Mouse (Mus musculus): ENCODE data around the gene Fam71a.

Fam71a gene

DNA sequence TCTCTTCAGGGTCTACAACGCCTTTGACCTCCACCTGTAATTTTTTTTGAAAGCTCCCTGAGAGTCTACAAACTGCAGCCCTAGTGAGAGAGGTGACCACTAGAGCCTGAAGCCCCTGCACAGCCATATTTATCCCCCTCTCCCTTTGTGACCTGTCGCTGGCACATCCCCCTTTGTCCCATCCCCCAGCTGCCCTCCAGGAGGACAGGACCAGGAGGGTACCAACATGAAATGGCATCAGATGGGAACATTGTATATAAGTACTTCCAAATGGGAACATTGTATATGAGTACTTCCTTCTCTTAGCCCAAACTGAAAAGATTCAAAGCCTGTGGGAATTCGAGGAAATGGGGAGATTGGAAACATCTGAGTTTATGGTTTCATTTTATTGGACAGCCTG is at the start of gene Fam71a:
Gene Fam71a, minus strand, starts transcription at position 101 of the 400 bp plus-strand sequence.
- CTCF ChIA-PET = no interaction called here

DNA sequence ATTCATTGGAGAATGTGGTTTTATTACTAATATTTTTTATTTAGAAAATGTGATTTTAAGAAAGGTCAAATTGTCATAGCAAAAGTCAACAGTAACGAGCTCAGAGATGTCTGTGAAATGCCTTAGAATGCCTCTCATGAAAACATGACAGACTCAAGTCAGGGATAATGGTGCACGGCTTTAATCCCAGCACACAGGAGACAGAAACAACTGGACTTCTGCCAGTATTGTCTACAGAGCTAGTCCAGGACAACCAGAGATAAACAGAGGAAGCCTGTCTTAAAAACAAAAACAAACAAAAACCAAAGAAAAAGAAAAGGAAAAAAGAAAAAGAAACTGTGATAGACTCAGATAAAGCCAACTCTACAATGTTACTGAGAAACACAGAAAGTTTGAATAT is 46.5 kb upstream of the Fam71a start:
- CTCF ChIA-PET = interaction anchor here (0.8 kb wide), 1 partner anchor 9 kb away, joined by 3 read pairs; no protein-coding TSS in a partner anchor

DNA sequence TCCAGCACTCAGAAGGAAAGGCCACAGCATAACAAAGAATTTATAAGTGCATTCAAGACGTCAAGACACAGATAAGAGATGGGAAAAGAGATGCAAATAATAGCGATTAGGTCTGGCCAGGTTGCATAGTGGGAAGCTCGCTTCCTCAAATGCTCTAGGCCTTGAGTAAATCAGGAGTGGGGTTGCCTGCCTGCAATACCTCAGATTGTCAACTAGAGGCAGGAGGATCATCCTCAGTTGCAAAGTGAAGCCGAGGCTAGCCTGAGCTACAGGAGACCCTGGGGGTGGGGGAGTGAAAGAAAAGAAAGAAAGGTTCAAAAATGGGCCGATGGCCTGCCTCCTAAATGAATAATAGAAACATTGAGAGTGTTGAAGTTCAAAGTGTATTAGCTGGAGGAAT is 41.2 kb upstream of the Fam71a start:
- CTCF ChIA-PET = no interaction called here

DNA sequence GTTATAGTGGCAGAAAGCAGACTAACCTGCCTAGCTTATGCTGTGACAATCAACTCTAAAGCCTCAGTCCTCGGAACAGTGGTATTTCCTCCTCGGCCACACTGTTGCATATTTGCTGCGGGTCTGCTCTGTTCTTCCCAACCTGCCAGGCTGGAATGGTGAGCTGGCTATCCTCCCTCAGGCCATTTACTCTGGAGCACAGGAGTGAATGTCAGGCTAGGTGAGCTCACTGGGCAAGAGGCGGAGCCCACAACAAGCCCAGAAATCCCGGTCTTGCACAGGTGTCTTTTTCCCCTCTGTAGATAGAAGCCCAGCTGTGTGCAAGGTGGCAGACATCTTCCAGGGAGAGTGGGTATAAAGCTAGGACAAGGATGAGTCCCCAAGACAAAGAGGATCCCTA is 40.3 kb upstream of the Fam71a start:
- CTCF ChIA-PET = no interaction called here

DNA sequence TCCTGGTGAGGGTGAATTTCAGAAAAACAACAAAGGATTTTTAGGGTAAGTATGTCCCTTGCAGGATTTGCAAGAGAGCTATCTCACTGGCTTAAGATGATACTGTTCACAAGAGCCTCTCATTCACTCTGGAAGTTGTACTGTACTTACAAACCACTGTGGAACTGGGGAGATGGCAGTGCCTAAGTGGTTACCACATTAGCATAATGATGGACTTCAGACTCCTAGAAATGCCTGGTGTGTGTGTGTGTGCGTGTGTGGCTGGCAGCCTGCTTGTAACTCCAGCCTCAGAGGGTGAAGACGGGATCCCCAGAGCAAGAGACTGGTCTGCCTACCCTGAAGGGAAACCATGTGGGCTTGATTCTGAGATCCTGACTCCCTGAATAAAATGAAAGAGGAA is 38.9 kb upstream of the Fam71a start:
- CTCF ChIA-PET = no interaction called here

DNA sequence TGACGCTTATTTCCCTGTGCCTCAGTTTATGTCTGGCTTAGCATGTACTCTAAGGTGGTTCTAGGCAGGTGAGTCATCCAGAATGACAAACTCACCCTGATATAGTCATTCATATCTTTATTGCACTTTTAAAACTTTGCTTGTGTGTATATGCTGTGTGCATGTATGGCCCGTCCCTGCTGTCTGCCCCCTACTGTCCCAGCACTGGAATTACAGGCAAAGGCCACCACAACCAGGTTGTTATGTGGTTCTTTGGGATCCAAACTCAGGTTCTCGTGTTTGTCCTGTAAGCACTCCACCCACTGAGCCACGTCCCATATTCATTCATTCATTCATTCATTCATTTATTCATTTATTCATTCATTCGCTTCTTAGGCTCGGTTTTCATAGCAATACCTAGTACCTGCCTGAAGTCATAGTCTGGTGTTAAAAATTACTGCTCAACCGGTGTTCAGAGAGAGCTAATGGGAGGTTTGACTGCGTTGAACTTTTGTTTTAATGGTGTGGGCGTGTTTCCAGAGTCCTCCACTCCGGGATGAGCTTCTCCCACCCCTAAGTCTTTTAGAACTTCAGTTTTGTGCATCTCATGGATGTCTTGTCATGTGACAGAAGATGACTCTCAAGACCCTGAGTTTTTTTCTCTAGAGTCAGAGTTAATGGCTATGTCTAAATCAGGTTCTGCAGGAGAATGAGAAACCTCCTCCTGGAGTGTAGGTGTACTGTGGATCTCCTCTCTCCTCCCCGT is 37.8 kb upstream of the Fam71a start:
- CTCF ChIA-PET = interaction anchor here (0.6 kb wide), 1 partner anchor 9 kb away, joined by 3 read pairs; no protein-coding TSS in a partner anchor

DNA sequence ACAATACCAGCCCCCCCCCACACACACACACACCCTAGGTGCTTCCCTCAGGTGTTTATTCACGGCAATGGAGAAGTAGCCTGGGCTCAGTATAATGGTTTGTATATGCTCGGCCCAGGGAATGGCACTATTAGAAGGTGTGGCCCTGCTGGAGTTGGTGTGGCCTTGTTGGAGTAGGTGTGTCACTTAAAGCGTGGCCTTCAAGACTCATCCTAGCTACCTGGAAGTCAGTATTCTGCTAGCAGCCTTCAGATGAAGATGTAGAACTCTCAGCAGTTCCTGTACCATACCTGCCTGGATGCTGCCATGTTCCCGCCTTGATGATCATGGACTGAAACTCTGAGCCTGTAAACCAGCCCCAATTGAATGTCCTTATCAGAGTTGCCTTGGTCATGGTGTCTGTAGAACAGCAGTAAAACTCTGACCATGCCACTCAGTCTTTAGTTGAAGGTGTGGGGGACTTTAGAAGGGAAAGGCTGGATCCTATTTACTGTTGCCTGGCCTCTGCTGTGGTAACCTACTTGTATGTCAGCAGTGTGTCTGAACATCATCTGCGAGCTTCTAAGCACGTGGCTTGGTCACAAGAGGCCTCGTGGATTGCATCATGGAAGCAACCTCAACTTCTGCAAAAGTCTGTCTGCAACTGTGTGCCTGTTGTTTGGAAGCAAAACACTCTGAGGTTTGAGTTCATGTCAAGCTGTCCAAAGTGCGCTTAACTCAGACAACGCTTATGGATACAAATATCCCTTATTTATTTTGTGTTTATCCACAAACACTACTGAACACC is 36.4 kb upstream of the Fam71a start:
- CTCF ChIA-PET = no interaction called here

DNA sequence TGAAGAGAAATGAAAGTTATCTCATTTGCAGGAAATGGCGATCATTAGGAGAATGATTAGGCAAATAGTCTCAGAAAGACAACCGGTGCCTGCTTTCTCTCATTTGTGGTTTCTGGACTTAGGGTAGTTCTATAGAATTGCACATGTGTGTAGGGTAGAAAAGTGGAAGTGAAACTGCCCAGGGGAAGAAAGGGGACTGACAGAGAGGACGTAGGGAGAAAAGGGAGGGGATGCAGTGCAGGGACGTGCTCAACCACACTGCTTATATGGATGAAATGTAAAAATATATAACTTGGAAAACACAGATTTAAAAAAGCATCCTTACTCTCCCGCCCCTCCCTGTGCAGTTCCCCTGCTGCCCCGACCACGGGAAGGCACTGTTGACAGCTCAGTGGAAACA is 33.3 kb upstream of the Fam71a start:
- CTCF ChIA-PET = interaction anchor here (1.0 kb wide), 1 partner anchor 18 kb away, joined by 3 read pairs; no protein-coding TSS in a partner anchor

DNA sequence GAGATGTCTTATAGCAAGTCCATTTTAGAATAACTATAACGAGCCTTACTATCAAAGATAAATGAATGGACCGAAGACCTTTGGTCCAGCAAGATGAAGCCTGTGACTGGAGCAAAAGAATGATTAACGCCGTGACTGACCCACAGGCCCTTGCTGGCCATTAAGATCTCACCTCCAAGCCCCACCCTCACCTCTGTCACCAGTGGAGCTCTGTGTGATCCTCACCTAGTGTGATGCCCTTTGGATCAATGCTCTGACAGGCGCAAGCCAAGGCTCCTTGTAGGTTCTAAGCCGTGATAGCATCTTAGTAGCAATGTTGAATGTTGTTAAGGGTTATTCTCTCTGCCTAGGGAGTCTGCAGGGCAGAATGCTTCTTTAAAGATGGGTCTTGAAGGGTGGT is 31.4 kb upstream of the Fam71a start:
- CTCF ChIA-PET = interaction anchor here (0.6 kb wide), 1 partner anchor 1594 kb away, joined by 10 read pairs; no protein-coding TSS in a partner anchor

DNA sequence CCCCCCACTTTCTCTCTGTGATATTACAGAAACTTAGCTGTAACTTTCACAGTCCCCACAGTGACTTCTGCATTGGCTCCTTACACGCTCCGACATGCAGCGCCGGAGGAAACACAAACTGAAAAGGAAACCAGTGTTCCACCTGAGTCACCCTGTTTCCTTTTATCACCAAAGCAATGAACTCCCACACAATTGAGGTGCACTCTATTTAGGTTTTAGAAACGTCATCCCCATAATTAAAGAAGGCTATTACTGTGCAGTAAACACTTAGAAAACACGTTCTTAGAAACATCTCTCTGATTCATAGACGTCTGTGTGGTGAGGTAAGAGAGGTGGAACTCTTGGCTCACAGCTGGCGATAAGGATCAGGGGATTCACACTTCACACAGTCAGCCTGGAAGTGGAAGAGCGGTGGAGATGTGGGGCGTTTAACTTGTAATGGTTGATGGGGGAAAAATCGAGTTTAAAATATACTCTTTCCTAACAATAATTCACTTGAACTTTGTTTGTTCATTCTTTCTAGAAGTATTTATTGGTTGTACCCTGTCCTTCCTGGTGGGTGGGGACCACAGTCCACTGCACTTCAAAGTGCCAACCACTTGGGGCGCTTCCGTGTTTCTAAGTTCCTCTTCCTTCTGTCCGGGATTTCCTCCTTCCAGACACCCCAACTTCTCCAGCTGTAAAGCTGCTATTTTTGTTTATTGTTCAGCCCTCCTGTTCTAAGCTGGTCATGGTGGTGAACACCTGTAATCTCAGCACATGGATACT is 29.2 kb upstream of the Fam71a start:
- CTCF ChIA-PET = interaction anchor here (0.5 kb wide), 1 partner anchor 12 kb away, joined by 5 read pairs; no protein-coding TSS in a partner anchor

DNA sequence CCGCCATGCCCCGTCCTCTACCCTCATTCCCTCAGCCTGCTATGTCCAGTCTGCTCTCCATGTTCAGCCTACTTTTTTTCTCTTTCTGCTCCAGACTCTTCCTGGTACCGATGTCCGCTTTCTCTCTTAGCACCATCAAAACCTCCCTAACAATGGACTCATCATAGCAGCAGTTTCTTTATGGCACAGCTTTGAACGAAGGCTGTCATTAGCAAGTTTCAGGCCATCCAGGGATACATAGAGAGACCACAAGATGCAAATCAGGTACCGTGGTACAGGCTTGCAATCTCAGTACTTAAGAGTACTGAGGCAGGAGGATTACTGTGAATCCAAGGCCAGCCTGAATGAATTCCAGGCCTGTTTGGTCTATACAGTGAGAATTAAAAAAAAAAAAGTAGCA is 28.1 kb upstream of the Fam71a start:
- CTCF ChIA-PET = no interaction called here

DNA sequence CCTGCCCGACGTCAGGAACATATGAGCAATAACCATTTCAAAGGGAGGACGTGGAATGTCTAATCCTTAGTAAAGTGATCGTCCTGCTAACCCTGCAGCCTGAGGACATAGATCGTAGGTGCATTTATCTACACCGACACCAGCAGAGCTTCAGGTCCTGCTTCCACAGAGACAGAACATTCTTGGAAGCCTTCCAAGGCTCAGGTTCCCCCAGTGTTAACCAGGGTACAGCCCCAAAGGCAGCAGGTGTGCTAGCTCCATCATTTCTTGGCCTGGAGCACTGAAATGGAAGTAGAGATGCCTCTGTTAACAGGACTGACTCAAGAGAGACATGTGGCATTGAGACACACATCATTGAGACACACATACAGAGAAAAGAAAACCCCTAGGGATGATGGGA is 27.6 kb upstream of the Fam71a start:
- CTCF ChIA-PET = no interaction called here

DNA sequence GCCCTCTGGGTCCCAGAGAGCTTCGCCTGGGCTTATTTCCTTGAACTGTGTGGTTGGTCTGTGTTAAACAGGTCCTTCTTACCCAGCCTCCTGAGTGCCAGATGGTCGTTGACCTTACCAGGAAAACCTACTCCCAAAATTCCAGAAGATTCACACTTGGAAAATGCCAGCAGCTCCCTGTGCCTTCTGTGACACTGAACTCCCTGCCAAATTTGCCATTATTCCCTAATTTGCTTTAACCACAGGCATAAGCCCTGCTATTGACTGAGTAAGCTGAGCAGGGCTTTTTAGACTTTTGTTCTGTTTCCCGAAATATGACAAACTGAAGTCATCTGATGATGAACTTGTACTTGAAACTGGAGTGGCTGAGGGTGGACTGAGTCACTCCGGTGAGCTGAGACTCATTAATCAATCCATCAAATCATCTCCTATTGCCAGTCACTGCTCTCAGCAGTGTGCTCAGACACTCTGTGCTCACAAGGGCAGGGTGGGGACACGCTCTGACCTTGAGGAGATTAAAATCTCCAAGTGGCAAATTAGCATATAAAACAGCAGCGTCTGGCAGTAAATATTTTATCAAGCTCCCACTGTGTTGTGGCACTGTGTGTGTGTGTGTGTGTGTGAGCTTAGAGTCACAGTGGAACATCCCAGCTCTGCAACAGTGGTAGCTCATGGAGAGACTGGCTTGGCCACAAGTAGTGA is 25.2 kb upstream of the Fam71a start:
- CTCF ChIA-PET = no interaction called here

DNA sequence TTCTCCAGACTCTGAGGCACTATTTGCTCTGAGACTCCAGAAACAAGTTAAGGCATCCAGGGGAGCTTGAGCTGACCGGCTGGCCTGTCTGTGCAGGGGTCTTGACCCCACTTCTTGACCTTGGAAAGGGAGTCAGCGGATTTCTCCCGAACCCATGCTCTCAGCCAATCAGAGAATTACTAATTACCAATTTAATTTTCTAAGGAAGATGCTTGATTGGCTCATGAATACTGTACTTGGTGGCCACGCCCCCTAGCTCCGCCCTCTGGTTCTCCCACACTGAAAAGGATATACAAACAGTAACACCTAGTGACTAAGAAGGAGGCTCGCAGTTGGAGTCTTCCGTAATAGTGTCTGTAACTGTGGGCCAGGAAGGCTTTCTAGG is 21.8 kb upstream of the Fam71a start:
- CTCF ChIA-PET = interaction anchor here (0.7 kb wide), 1 partner anchor 42 kb away, joined by 3 read pairs; no protein-coding TSS in a partner anchor

DNA sequence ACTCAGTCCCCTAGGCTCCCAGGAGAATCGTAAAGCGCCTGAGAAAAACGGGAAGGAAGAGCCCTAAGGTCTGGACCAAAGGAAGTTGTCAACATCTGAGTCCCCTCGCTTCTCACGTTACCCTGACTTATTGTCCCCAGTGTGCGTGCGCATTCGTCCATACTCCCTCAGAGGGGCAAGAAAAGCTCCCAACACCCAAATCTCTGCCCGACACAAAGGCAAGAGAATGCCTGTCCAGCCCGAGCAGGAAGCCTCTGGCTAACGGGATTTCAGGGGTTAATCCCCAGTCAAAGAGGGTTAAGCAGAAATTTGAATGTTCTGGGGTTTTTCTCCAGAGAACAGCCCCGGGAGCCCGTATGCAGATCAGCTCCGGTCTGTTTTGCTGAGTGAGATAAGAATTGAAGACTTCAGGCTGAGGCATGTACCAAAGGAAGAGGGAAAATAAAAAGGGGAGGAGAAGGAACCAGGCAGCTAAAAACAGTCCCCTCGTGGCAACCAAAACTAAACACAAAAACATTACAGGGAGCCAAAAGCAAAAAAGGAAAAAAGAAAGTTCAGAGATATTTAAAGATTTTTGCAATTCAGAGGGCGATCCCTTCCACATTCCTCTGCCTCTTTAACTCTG is 21.3 kb upstream of the Fam71a start:
- CTCF ChIA-PET = interaction anchor here (0.7 kb wide), 1 partner anchor 43 kb away, joined by 3 read pairs; no protein-coding TSS in a partner anchor

DNA sequence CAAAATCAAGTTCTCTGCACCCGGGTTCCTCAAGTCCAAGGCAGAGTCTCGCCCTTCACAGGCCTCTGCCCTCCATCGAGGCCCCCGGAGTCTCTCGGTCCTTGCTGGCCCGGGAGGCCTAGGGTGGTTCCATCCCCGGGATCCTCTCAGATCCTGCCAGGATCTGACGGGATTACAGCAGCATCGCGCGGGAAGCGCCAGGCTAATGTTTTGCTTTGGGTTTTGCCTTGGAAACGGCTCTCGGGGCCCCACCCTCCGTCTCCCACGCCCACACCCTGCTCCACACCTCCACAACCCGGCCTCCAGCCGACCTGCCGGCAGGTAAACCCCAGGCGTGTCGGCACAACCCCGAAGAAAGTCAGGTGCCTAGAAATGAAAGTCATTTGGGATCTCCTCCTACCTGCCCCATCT is 20.2 kb upstream of the Fam71a start:
- CTCF ChIA-PET = no interaction called here

DNA sequence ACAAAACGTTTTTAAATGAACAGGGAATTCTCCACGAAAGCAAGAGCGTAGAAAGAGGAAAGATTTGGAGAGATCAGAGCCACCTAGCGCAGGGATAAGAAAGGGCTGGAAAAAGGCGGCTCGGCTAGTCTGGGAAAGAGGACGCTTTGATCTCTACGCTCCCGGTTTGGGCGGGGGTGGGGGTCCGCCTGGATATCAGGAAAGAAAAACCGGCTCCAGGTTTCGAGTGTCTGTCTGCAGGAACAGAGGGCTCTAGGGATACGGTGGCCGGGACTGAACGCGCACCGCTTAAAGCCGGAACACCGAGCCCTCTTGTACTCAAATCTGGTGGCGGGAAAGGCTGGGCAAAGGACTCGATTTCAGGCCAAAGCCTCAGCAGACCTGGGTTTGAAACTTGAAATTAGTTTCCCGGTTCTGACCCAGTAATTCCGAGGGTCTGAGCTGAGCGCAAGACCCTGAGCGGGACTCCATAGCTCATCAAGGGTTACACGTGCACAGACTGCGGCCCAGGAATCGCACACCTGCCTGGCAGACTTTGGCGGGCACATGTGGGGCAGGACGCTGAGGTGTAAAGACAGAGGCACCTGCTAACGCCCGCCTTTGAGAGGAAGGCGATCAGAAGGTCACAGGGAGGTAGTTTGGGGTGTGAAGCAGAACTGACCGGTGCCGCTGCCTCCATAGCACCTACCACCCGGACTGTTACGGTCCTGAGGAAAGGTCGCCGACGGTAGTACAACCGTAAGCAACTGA is 19.6 kb upstream of the Fam71a start:
- CTCF ChIA-PET = no interaction called here

DNA sequence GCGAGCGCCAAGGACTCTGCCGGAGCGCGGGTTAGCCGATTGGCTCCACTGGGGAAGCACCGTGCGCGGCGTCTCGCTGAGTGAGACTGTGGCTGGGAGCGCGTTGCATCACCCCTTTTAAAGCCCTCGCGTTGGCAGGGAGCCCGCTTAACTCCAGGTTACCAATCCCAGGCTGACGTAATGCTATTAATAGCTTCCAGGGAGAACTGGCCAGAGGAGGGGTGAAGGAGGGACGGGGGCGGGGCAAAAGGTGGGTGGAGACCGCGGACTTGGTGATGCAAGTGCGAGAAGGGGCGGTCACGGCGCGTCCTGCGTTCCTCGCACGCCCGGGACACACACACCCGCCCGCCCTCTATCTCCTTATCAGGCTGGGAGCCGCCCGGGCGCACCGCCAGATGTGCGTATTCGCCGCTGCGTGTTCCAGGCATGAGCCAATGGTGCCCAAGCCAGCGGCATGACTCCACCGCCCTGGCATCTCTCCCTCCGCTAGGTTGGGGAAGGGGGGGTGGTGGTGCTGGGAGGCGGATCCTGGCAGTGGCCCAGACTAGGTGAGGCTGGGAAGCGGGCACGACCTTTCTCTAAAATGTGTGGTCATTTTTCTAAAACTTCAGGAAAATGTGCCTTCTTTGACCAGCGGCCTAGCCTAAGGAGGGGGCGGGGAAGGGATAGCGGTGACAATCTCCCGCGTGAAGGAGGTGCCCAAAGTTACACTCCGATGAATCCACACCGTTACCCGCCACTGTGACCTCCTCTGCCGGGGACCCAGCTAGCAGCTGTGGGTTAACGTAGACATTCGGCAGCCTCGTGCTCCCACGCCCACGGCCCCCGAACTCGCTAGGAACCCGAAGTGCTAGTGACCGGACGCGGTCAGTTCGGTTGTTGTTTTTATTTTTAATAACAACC is 18.8 kb upstream of the Fam71a start:
- CTCF ChIA-PET = interaction anchor here (0.6 to 0.8 kb wide), 2 partner anchors 237 to 630 kb away, joined by 3 to 4 read pairs; no protein-coding TSS in a partner anchor
